Mouse (Mus musculus) E14TG2a.4 (cell line): ENCODE results near the gene Ror1.
A peak's percentile ranks its signal among the peaks of the same experiment; 100 is the strongest.

ENCODE experiments used
- H3K27me3 ChIP-seq: 2 replicates; pipeline ENCODE4 v1.6.1; 2014; ENCODE audit warnings: low read length, control low read depth; ENCODE audit not compliant: insufficient read depth
- H3K36me3 ChIP-seq: 2 replicates; pipeline ENCODE4 v1.6.1; 2014; ENCODE audit warnings: low read length, control low read depth; ENCODE audit not compliant: insufficient read depth
- H3K4me1 ChIP-seq: replicated peaks from 2 replicates; pipeline ENCODE4 v1.6.1; 2014; ENCODE audit warnings: low read depth, low read length, control low read depth
- H3K4me3 ChIP-seq: replicated peaks from 2 replicates; pipeline ENCODE4 v1.5.1; 2014; ENCODE audit warnings: mild to moderate bottlenecking, low read length
- H3K9me3 ChIP-seq: 2 replicates; pipeline ENCODE4 v1.6.1; 2014; ENCODE audit warnings: low read length, control low read depth
- CTCF ChIP-seq: conservative IDR thresholded peaks from 2 replicates; pipeline ENCODE4 v1.5.1; 2014; ENCODE audit warnings: low read length
- NANOG ChIP-seq: IDR thresholded peaks from 2 replicates; pipeline ENCODE4 v1.6.1; 2014; ENCODE audit warnings: borderline replicate concordance, low read length, mixed read lengths
- POU5F1 ChIP-seq: IDR thresholded peaks from 2 replicates; pipeline ENCODE4 v1.6.1; 2014; ENCODE audit warnings: low read length, borderline replicate concordance

The Ror1 gene

DNA sequence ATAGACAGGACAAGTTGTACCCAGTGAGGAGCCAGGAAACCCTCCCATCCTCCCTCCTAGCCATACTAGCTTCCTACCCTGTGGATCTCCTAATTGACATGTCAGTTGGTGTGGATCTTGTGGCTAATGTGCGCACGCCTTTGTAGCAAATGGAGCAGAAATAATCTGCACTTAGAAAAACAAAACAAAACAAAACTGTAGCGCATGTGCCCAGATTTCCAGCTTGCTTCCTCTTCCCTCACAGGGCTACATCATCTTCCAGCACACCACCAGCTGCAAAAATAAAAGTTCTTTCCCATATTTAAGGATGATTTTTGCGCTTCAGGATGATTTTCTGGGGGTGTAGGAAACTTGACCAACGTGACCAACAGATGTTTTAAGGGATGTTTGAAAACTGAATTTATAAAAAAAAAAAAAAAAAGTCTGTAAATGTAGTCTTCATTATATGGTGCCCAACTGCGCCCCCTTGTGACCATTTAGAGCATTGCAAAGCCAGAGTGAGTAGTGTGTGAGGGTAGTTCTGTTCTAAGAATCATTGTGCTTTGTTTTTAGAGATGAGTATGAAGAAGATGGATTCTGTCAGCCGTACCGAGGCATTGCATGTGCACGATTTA lies 311.8 kb downstream of the Ror1 start:
- H3K4me3 ChIP-seq: no peak overlapping the region
- peak; percentile 92 for TF ChIP-seq CTCF
- no peak for TF ChIP-seq POU5F1
- no peaks in the 10 kb centered on the region for H3K36me3 ChIP-seq
- H3K27me3 ChIP-seq: no peaks in the 10 kb centered on the region
- H3K4me1 ChIP-seq: peaks cover 15% of the 10 kb centered on the region
- no peaks in the 10 kb centered on the region for H3K9me3 ChIP-seq

GRCm38 (mm10) chr4:100409521-100409920 lies 313.9 kb downstream of the Ror1 start:
- Histone ChIP-seq H3K27me3 (no peaks in the 10 kb centered on the region), H3K4me1 (peaks cover 15% of the 10 kb centered on the region), H3K36me3 (no peaks in the 10 kb centered on the region), H3K4me3 (no peak overlapping the region), H3K9me3 (no peaks in the 10 kb centered on the region)
- TF ChIP-seq POU5F1 (no peak), CTCF (no peak), NANOG (no peak)

GRCm38 (mm10) chr4:100411841-100412539 lies 316.4 kb downstream of the Ror1 start:
- Histone ChIP-seq H3K4me1 (peaks cover 15% of the 10 kb centered on the region), H3K27me3 (no peaks in the 10 kb centered on the region), H3K36me3 (no peaks in the 10 kb centered on the region), H3K4me3 (no peak overlapping the region), H3K9me3 (no peaks in the 10 kb centered on the region)
- TF ChIP-seq POU5F1 (no peak), NANOG (no peak), CTCF (no peak)

DNA sequence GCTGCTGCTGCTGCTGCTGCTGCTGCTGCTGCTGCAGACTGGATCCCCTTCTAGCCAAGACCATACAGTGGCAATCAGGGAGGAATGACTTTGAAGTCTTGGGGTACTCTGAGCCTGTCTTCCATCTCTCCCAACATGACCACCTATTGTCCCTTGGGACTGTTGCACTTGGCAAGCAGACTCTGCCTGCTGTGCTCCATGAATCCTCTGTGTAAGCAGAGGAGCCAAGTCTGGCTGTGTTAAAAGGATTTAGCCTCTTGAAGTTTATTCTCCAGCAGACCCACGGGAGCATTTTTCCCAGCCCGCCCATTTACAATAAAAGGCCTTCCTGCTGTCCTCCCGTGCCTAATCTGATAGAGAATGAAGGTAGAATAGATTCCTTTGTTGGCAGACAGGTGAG lies 327.2 kb downstream of the Ror1 start:
- TF ChIP-seq CTCF (no peak), NANOG (no peak), POU5F1 (no peak)

GRCm38 (mm10) chr4:100426101-100426500 lies 330.5 kb downstream of the Ror1 start:
- H3K4me3 ChIP-seq: no peak overlapping the region
- H3K36me3 ChIP-seq: no peaks in the 10 kb centered on the region
- no peaks in the 10 kb centered on the region for H3K9me3 ChIP-seq
- TF ChIP-seq NANOG: no peak
- TF ChIP-seq POU5F1: no peak
- TF ChIP-seq CTCF: no peak
- no peaks in the 10 kb centered on the region for H3K27me3 ChIP-seq
- H3K4me1 ChIP-seq: 0 out of 2 replicates have a peak, but pooled peaks cover 2% of the 10 kb centered on the region

More for the DNA sequence above, 327.2 kb downstream of the Ror1 start:
- Histone ChIP-seq H3K4me1 (0 out of 2 replicates have a peak, but pooled peaks cover 2% of the 10 kb centered on the region), H3K27me3 (no peaks in the 10 kb centered on the region), H3K9me3 (no peaks in the 10 kb centered on the region), H3K4me3 (no peak overlapping the region), H3K36me3 (no peaks in the 10 kb centered on the region)

DNA sequence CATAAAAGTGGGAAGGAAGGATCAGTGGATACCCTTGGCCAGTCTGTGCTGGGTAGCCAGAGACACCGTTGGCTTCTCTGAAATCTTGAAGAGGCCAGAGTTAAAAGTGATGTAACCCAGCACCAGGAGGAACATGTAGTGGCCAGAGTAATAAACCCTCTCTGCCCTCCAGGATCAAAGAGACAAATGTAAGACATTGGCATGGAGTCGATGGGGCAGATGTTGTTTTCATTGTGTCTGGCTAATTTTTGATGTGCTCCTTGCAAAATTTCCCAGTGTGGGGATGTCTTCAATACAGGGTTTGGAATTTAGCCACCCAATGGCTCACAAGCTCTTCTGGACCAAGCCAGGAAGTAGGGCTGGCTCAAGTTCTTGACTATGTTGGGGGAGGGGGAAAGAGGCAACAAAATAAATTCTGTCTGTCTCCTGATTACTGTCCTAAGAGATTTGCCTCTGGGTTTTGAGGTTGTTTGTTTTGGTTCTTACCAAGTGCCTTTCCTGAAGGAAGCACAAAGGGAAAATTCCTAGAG lies 333.8 kb downstream of the Ror1 start:
- H3K27me3 ChIP-seq: no peaks in the 10 kb centered on the region
- no peak for TF ChIP-seq CTCF
- TF ChIP-seq POU5F1: no peak
- TF ChIP-seq NANOG: no peak
- H3K4me1 ChIP-seq: no peaks in the 10 kb centered on the region
- no peaks in the 10 kb centered on the region for H3K9me3 ChIP-seq
- no peak overlapping the region for H3K4me3 ChIP-seq
- H3K36me3 ChIP-seq: no peaks in the 10 kb centered on the region

- no peaks in the 10 kb centered on the region for H3K27me3 ChIP-seq
- H3K4me3 ChIP-seq: no peak overlapping the region
- no peaks in the 10 kb centered on the region for H3K4me1 ChIP-seq
- no peaks in the 10 kb centered on the region for H3K9me3 ChIP-seq
- no peak for TF ChIP-seq POU5F1
- TF ChIP-seq CTCF: no peak
- no peak for TF ChIP-seq NANOG
- H3K36me3 ChIP-seq: no peaks in the 10 kb centered on the region
Observed at GRCm38 (mm10) chr4:100435281-100436168, 339.9 kb downstream of the Ror1 start.

DNA sequence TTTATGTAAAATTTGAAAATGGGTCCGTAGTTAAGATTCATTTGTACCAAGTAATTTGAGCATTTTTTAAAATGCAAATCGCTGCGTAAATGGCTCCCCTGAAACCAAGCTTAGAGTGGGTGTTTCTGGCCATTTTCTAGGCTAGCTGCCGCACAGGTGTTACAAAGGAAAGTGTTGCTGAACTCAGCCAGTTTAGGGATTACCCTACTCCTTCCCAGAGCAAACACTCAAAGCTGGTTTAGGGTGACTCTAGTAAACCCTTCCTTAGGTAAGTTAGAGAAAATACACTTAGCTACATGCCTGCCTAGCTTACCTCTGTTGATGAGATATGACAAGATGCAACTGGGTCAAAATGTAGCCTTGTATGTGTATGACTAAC lies 340.6 kb downstream of the Ror1 start:
- no peaks in the 10 kb centered on the region for H3K27me3 ChIP-seq
- no peaks in the 10 kb centered on the region for H3K9me3 ChIP-seq
- no peaks in the 10 kb centered on the region for H3K4me1 ChIP-seq
- no peak overlapping the region for H3K4me3 ChIP-seq
- TF ChIP-seq NANOG (no peak), POU5F1 (no peak)
- H3K36me3 ChIP-seq: no peaks in the 10 kb centered on the region

DNA sequence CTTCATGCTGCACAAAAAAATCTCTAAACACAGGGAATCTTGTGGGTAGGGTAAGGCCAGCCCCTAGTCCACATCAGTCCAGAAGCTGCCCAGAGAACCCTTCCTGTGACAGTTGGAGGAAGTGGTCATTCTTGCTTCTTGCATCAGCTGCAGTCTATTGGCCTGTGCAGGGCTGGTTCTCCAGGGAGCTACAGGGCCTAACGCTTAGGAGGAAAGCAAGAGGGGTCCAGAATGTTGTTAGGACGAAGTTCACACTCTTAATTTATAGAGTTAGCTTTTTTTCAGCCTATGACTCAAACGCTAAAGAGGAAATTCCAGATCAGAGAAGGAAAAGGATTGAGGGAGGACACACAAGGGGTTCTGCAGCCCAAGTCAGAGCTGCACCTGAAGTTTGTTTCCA lies 351.3 kb downstream of the Ror1 start:
- Histone ChIP-seq H3K4me3 (no peak overlapping the region), H3K9me3 (0 out of 2 replicates have a peak, but pooled peaks cover 2% of the 10 kb centered on the region), H3K27me3 (no peaks in the 10 kb centered on the region), H3K4me1 (no peaks in the 10 kb centered on the region), H3K36me3 (no peaks in the 10 kb centered on the region)
- TF ChIP-seq NANOG (no peak), CTCF (no peak), POU5F1 (no peak)
